Mouse (Mus musculus): ENCODE measurements around the gene Suox.
A peak's percentile ranks its signal among the peaks of the same experiment; 100 is the strongest.
"Not testable (repeated sequence)": the region's sequence is repeated elsewhere in the genome, so short reads cannot be mapped to it uniquely, and the experiment has no call there.

Gene Suox

GRCm38 (mm10) chr10:128626311-128627310, 47.3 kb downstream of the Suox start, which contains the start of gene Rps26:
Rps26 (minus strand) TSS chr10:128626747.
- DNase-seq (ENCODE audit: low spot score in 2 of 2) = peak; percentile 95 to 96

DNA sequence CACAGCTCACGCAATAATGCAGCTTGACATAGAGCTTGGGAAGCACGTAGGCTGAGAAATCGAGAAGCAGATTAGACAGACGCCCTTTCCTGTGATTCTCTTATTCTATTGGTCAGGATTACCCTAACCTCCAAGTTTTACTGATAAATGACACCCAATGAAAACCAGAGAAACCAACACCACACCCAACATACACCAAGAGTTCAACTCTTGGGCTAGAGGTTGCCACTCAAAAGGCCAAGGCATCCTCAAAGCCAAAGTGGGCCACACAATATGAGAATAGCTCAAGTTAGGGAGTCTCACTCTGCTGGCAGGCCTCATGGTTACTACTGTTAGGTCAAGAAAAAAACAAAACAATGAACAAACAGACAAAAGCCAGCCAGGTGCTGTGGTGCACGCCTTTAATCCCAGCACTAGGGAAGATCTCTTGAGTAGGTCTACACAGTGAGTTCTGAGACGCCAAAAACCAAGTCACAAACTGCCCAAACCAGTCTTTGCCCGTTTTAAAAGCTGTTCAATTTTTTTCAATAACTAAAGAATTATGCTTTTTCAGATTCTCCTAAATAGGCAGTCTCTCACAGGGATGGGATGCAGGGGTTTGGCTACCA, 48.5 kb downstream of the Suox start:
- no peak for DNase-seq (ENCODE audit: low spot score in 2 of 2)

DNA sequence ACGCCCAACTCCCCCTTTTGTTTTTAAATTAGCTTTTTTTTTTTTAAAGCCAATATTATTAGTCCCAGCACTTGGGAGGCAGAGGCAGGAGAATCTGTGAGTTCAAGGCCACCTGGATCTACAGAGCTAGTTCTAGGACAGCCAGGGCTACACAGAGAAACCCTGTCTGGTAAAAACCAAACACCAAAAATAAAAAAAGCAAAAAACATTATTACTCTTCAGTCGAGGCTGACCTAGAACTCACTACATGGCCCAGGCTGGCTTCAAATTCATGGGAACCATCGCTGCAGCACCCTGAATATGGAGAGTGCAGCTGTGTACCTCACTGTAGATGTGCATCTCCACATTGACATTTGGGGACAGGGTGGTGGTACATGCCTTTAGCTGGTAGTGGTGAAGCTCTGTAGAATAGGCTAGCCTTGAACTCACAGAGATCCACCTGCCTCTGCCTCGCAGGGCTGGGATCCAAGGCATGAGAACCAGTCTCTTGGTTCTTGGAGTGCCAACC, 50.7 kb downstream of the Suox start:
- not testable (repeated sequence) for DNase-seq (ENCODE audit: low spot score in 2 of 2)

DNA sequence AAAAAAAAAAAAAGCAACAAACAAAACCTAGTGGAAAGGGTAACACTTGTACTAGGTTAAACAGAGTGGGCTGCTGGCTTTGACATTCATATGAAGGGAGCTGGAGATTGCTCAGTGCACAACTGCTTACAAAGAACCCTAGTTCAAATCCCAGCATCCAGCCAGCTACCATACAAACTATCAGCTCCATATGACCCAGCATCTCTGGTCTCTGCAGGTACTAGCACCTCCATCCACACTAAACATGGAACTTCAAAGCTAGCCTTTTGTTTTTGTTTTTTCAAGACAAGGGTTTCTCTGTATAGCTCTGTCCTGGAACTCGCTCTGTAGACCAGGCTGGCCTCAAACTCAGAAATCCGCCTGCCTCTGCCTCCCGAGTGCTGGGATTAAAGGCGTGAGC, 51.2 kb downstream of the Suox start:
- DNase-seq (ENCODE audit: low spot score in 2 of 2) = no peak

DNA sequence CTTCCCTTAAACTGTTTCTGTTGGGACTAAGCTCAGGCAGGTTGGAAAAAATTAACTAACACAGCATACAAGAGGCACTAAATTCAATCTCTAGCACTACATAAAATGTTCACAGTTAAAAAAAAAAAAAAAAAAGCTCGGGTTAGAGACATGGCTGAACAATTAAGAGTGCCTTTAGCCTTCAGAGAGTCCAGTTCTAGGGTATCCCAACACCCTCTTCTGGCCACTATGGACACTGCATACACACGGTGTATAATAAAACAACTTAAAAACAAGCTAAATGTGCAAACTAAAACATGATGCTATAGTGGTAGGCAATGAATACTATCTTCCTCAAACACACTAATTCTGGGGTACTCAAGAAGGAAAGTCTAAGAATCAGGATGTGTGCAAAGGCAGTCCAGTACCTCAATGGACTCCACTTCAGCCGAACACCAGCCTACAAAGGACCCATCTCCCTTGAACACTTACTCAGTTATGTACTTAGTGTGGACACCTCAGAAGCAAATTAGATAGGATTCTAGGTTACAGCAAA, 51.8 kb downstream of the Suox start:
- DNase-seq (ENCODE audit: low spot score in 2 of 2) = no peak

- DNase-seq (ENCODE audit: low spot score in 2 of 2) = no peak
Observed at GRCm38 (mm10) chr10:128620241-128620640, 53.6 kb downstream of the Suox start.
